Mouse (Mus musculus) CH12.LX (cell line): ENCODE measurements around the gene Soga1.

Source experiments
- IRF4 ChIP-seq: IDR thresholded peaks from 2 replicates; pipeline ENCODE4 v1.6.1; 2014; ENCODE audit warnings: low read depth, mild to moderate bottlenecking, inconsistent platforms, low read length, improper control_type of control experiment
- KAT2A ChIP-seq: IDR thresholded peaks from 2 replicates; pipeline ENCODE4 v1.6.1; 2012; ENCODE audit warnings: low read length, improper control_type of control experiment, inconsistent platforms; ENCODE audit not compliant: insufficient replicate concordance
- SMC3 ChIP-seq: IDR thresholded peaks from 2 replicates; pipeline ENCODE4 v1.6.1; 2011; ENCODE audit warnings: low read depth, low read length, improper control_type of control experiment

DNA sequence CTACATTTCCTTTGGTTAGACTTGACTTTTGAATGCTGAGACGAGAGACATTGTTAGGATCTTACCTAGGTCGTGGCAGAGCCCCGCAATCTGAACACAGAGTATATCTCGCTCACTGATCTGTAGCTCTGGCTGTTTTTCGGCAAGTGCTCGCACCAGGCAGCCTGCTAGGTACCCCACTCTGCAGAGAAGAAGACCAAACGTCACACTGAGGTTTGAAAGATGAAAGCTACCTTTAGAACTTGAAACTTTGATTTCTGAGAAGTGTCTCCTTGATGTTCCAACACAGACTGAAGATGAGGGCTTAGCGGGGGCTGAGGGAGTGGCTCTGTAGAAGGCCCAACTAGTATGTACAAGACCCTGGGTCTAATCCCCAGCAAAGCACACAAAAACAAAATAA lies 42.7 kb upstream of the Soga1 start:
- TF ChIP-seq IRF4 (no peak), SMC3 (no peak), KAT2A (no peak)
